Mouse (Mus musculus): ENCODE measurements at regions not wholly inside any gene's neighbourhood (a gene's known extent, or its start where the extent isn't known, plus 50 kb on each side); places are given as distances from the start of the nearest gene placed in this dataset.

- H3K4me3 ChIP-seq (replicated peaks; ENCODE audit: low read depth, low read length): no peak overlapping the region
- H3K9ac ChIP-seq (ENCODE audit: low read depth, low read length): no peak overlapping the region
- TF ChIP-seq CTCF (IDR thresholded peaks at IDR 0.05; ENCODE audit: low read depth): no peak
- no peaks in the 10 kb centered on the region for H3K36me3 ChIP-seq (ENCODE audit: insufficient read depth, low read length)
- no peak overlapping the region for H3K27ac ChIP-seq
- H3K4me1 ChIP-seq (replicated peaks; ENCODE audit: insufficient read depth, low read length): no peaks in the 10 kb centered on the region
- ATAC-seq (replicated peaks; ENCODE audit: low FRiP score, low read depth) (no peak), DNase-seq (ENCODE audit: low spot score) (no peak)
- H3K9me3 ChIP-seq (replicated peaks; ENCODE audit: low read length): no peaks in the 10 kb centered on the region
- no peaks in the 10 kb centered on the region for H3K27me3 ChIP-seq (ENCODE audit: insufficient read depth, low read length)
- H3K4me2 ChIP-seq (ENCODE audit: low read length): no peak overlapping the region
- WGBS: 55% methylated on average over 4 of the region's 4 CpGs
Measured at GRCm38 (mm10) chr13:31190036-31190435, 216.0 kb downstream of the Gm5447 start.

- TF ChIP-seq CTCF (IDR thresholded peaks at IDR 0.05; ENCODE audit: low read depth): no peak
- H3K27me3 ChIP-seq (ENCODE audit: insufficient read depth, low read length): no peaks in the 10 kb centered on the region
- ATAC-seq (replicated peaks; ENCODE audit: low FRiP score, low read depth): no peak
Measured at GRCm38 (mm10) chr13:31191344-31192139, 217.5 kb downstream of the Gm5447 start.

GRCm38 (mm10) chr13:31194971-31195370 is 221.0 kb downstream of the Gm5447 start:
- no peak for DNase-seq (ENCODE audit: low spot score)
- TF ChIP-seq CTCF (IDR thresholded peaks at IDR 0.05; ENCODE audit: low read depth): no peak
- H3K27me3 ChIP-seq (ENCODE audit: insufficient read depth, low read length): no peaks in the 10 kb centered on the region
- no peak for ATAC-seq (replicated peaks; ENCODE audit: low FRiP score, low read depth)
- no peak overlapping the region for H3K9ac ChIP-seq (ENCODE audit: low read depth, low read length)
- H3K36me3 ChIP-seq (ENCODE audit: insufficient read depth, low read length): no peaks in the 10 kb centered on the region
- H3K27ac ChIP-seq: no peak overlapping the region
- no peaks in the 10 kb centered on the region for H3K4me1 ChIP-seq (replicated peaks; ENCODE audit: insufficient read depth, low read length)
- H3K4me2 ChIP-seq (ENCODE audit: low read length): no peak overlapping the region
- 58% methylated on average over 3 of the region's 3 CpGs for WGBS
- H3K4me3 ChIP-seq (replicated peaks; ENCODE audit: low read depth, low read length): no peak overlapping the region
- no peaks in the 10 kb centered on the region for H3K9me3 ChIP-seq (replicated peaks; ENCODE audit: low read length)

More at GRCm38 (mm10) chr13:31191344-31192139, 217.5 kb downstream of the Gm5447 start:
- H3K4me2 ChIP-seq (ENCODE audit: low read length): no peak overlapping the region
- H3K9me3 ChIP-seq (replicated peaks; ENCODE audit: low read length): no peaks in the 10 kb centered on the region
- 69% methylated on average over 7 of the region's 7 CpGs for WGBS
- no peak overlapping the region for H3K9ac ChIP-seq (ENCODE audit: low read depth, low read length)
- no peaks in the 10 kb centered on the region for H3K36me3 ChIP-seq (ENCODE audit: insufficient read depth, low read length)
- peak; percentile 22 for DNase-seq (ENCODE audit: low spot score)
- H3K4me1 ChIP-seq (replicated peaks; ENCODE audit: insufficient read depth, low read length): no peaks in the 10 kb centered on the region
- no peak overlapping the region for H3K27ac ChIP-seq
- H3K4me3 ChIP-seq (replicated peaks; ENCODE audit: low read depth, low read length): no peak overlapping the region

GRCm38 (mm10) chr13:31196546-31196945 is 222.5 kb downstream of the Gm5447 start:
- WGBS: 84% methylated on average over 2 of the region's 2 CpGs
- H3K4me1 ChIP-seq (replicated peaks; ENCODE audit: insufficient read depth, low read length): no peaks in the 10 kb centered on the region
- DNase-seq (ENCODE audit: low spot score): no peak
- H3K4me2 ChIP-seq (ENCODE audit: low read length): no peak overlapping the region
- H3K9ac ChIP-seq (ENCODE audit: low read depth, low read length): no peak overlapping the region
- H3K36me3 ChIP-seq (ENCODE audit: insufficient read depth, low read length): no peaks in the 10 kb centered on the region
- no peak for TF ChIP-seq CTCF (IDR thresholded peaks at IDR 0.05; ENCODE audit: low read depth)
- H3K27ac ChIP-seq: no peak overlapping the region
- no peak for ATAC-seq (replicated peaks; ENCODE audit: low FRiP score, low read depth)
- H3K9me3 ChIP-seq (replicated peaks; ENCODE audit: low read length): no peaks in the 10 kb centered on the region
- no peak overlapping the region for H3K4me3 ChIP-seq (replicated peaks; ENCODE audit: low read depth, low read length)
- no peaks in the 10 kb centered on the region for H3K27me3 ChIP-seq (ENCODE audit: insufficient read depth, low read length)

GRCm38 (mm10) chr13:31197593-31197992 is 223.6 kb downstream of the Gm5447 start:
- H3K27me3 ChIP-seq (ENCODE audit: insufficient read depth, low read length): no peaks in the 10 kb centered on the region
- H3K9ac ChIP-seq (ENCODE audit: low read depth, low read length): no peak overlapping the region
- H3K4me2 ChIP-seq (ENCODE audit: low read length): no peak overlapping the region
- no peak for ATAC-seq (replicated peaks; ENCODE audit: low FRiP score, low read depth)
- 65% methylated on average over 2 of the region's 2 CpGs for WGBS
- no peak overlapping the region for H3K4me3 ChIP-seq (replicated peaks; ENCODE audit: low read depth, low read length)
- H3K9me3 ChIP-seq (replicated peaks; ENCODE audit: low read length): no peaks in the 10 kb centered on the region
- no peaks in the 10 kb centered on the region for H3K4me1 ChIP-seq (replicated peaks; ENCODE audit: insufficient read depth, low read length)
- DNase-seq (ENCODE audit: low spot score): no peak
- no peak for TF ChIP-seq CTCF (IDR thresholded peaks at IDR 0.05; ENCODE audit: low read depth)
- no peak overlapping the region for H3K27ac ChIP-seq
- no peaks in the 10 kb centered on the region for H3K36me3 ChIP-seq (ENCODE audit: insufficient read depth, low read length)

GRCm38 (mm10) chr13:31199384-31199783 is 225.4 kb downstream of the Gm5447 start:
- DNase-seq (ENCODE audit: low spot score) (no peak), ATAC-seq (replicated peaks; ENCODE audit: low FRiP score, low read depth) (no peak)
- TF ChIP-seq CTCF (IDR thresholded peaks at IDR 0.05; ENCODE audit: low read depth): no peak
- no peak overlapping the region for H3K9ac ChIP-seq (ENCODE audit: low read depth, low read length)
- no peak overlapping the region for H3K4me3 ChIP-seq (replicated peaks; ENCODE audit: low read depth, low read length)
- no peaks in the 10 kb centered on the region for H3K9me3 ChIP-seq (replicated peaks; ENCODE audit: low read length)
- no peak overlapping the region for H3K27ac ChIP-seq
- H3K4me1 ChIP-seq (replicated peaks; ENCODE audit: insufficient read depth, low read length): no peaks in the 10 kb centered on the region
- no peaks in the 10 kb centered on the region for H3K27me3 ChIP-seq (ENCODE audit: insufficient read depth, low read length)
- H3K36me3 ChIP-seq (ENCODE audit: insufficient read depth, low read length): no peaks in the 10 kb centered on the region
- 82% methylated on average over 1 of the region's 1 CpGs for WGBS
- H3K4me2 ChIP-seq (ENCODE audit: low read length): no peak overlapping the region

Data from kidney, postnatal 0 days (tissue).